Mouse (Mus musculus) B cell, adult 67 days (primary cell): ENCODE data around the gene Herpud2. TPM values are rescaled to one million over a fixed set of nuclear protein-coding genes. Genes with fewer than 3 reads are reported as not detected.

Source experiments
- total RNA-seq, 2 experiments: library from RNA; stranded (reverse); gene quantifications; 4 replicates each; pipeline ENCODE4 v1.2.4; 2023

Herpud2 gene
- total RNA-seq: 10 to 100 TPM; 67.5 to 68.4 TPM

GRCm38 (mm10) chr9:25151611-25152241, at the start of gene Herpud2:
TSS of gene Herpud2 (minus strand) at chr9:25151820.

GRCm38 (mm10) chr9:25089122-25089521, 62.5 kb downstream of the Herpud2 start, which contains the start of gene Gm10181:
TSS of gene Gm10181 (plus strand) at chr9:25089422.

Other genes starting within 250 kb of the Herpud2 start
- gene Gm10181, start 62.4 kb downstream of the Herpud2 start, total RNA-seq: not detected
- gene Sept7, start 100.6 kb upstream of the Herpud2 start, total RNA-seq: 100 to 1,000 TPM; 114 to 130 TPM